Mouse (Mus musculus): Measurements from ENCODE around the gene Afp.

Gene Afp

DNA sequence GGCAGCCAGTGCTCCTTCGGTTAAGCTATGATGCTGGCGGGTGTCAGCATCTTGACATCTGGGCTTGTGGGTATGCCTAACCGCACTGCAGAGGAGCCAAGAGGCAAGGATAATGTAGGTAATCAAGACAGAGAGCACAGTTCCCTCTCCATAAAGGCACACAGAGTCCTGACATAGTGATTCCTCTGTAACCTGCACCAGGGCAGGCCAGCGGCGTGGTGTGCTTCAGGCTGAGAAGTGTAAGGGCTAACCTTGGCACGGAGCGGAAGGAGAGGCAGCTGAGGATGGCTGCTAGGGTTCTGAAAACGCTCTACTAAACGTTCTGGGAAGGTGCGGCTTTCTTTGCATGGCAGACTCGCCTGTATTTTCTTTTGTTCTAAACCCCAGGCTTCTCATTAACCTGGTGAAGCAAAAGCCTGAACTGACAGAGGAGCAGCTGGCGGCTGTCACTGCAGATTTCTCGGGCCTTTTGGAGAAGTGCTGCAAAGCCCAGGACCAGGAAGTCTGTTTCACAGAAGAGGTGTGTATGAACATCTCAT, 16.9 kb downstream of the Afp start:
- DNase-seq (ENCODE audit: low read depth, low spot score), result peak; percentile 16

DNA sequence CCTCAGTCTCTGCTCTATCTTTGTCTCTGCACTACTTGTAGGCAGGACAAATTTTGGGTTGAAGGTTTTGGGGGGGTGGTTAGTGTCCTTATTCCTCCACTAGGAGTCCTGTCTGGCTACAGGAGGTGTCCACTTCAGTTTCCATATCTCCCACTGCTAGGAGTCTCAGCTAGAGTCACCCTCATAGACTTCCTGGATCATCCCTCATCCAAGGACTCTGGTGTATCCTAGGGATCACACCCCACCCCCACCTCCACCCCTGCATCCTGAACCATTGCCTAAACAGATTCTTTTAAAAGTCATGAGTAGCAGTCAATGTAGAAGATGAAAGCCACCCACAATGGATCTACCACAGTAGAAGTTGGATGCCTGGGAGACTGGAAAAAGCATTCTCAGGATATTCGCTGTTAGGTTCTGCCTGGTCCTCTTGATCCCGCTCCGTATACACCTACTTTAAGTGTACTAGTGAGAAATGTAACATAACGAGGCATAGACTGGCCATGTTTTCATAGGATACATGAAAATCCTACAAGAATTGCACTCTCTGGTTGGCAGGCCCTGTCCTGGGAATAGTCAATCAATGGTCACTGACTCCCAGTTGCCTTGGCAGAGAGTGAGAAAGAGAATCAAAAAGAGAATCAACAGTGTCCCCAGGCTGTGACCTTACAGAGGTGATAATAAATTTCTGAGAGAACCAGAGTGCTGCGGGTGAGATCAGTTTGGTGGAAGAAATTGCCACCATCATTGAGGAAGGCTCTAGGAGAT, 19.5 kb downstream of the Afp start:
- no peak for DNase-seq (ENCODE audit: low read depth, low spot score)

DNA sequence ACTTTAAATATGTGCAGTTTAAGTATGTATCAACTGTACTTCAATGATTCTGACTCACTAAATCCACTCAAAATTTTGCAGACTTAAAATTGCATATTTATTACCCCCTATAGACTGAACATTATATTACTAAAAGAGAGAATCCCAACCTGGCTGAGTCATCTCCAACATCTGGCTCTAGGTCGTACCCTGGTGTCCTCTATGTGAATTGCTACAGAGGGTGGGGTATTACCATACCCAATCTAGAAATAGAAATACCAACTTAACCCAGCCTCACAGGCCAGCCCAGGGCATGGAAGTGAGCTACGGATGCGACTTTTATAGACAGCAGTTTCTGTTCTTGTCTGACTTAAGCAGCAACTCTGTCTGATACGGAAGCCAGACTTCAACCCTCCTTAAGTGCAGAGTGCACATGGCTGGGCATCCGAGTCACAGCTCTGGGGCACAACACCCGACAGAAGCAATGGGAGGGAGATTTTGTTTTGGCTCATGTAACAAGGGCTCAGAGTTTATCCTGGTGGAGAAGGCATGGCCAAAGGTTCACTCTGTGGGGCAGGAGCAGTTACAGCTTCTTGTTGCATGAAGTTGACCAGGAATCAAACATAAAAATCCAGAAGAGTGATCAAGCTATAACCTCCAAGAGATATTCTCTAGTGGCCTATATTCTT, 21.9 kb downstream of the Afp start:
- no peak for DNase-seq (ENCODE audit: low read depth, low spot score)

DNA sequence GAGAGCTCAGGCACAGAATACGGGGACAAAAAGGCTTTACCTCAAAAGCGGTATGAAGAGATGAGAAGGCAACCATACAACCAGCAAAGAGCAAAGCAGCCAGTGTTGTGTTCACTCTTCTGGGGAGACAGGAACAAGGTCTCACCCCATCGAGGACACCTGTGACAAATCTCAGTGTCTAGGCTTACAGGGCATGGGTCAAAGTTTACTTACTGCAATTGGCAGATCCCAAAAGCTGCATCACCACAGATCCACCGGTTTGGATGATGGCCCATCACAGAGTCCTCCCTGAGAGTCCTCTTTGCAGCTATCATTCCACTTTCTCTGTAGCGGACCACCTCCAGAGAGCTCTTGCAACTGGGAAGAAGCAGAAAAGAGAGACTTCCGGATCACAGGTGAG, 25.0 kb downstream of the Afp start:
- no peak for DNase-seq (ENCODE audit: low read depth, low spot score)

DNA sequence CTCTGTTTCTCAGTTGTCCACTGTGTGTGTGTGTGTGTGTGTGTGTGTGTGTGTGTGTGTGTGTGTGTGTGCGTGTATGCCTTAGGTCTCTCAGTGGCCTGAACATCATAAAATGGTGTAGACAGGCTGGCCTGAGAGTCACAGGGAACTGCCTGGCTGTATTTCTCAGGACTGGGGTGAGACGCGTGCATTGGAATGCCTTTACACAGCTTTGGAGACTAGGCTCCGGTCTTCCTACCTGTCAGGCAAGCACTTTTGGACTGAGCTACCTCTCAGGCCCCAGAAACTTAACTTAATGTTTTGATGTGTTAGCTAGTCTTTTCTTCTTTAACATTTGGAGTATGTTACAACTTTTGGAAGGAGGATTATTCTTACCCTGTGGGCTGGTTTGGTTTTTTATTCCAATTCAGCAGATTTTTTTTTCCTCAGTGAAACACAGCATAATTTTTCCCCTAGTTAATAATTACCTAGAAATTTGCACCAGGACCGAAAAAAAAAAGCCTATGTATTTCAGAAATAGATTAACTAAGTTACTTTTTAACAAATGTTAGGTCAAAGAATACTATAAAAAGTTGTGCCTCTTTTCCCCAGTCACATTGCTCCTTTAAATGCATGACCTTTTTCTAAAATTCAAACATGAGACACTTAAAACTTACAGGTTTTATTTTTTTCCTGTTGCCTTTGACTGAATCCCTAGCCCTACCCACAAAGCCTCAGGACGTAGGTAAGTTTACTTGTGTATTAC, 28.0 kb downstream of the Afp start, which contains the start of gene Afm:
Gene Afm, plus strand, starts transcription at position 577 of the 745 bp plus-strand sequence.
- DNase-seq (ENCODE audit: low read depth, low spot score), result no peak

DNA sequence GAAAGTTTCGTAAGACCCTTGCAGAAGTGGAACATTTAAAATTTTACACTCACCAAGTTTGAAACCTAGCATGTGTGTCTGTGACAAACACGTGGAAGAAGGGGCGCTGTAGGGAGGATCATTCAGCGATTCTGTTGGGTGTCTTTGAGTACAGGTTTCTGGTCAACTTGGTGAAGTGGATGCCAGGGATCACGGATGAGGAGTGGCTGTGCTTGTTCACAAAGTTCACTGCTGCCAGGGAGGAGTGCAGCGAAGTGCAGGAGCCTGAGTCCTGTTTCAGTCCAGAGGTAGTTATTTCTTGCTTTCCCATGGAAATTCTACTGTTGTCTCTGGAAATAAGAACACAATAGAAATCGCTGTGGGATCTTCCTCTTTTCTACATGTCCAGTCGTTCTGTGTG, 60.7 kb downstream of the Afp start:
- DNase-seq (ENCODE audit: low read depth, low spot score), result no peak

DNA sequence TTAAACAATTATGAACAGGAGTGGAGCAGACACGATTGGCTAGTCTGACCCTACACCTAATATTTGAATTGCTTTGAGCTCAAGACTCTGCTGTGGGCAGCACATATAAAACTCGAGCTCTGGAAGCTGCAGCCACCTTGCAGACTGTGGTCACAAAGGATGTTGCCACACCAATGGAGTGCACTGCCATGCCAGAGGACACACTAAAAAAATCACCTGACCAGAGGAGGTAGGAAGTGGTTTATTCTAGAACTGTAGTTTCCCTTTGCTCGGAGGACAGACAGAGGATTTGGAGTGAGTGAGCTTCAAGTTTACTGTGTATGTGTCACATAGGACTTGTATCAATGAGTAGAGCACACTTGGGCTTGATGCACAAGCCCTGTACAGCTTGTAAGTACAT, 65.5 kb downstream of the Afp start:
- DNase-seq (ENCODE audit: low read depth, low spot score), result no peak

All from ES-CJ7 (cell line).